Mouse (Mus musculus): ENCODE data around the gene Spin1.

GRCm38 (mm10) chr13:51106816-51107215 lies 6.1 kb downstream of the Spin1 start:
- TF ChIP-seq CTCF (IDR thresholded peaks at IDR 0.05; ENCODE audit: control insufficient read depth, insufficient read depth, low read length) (no peak), POLR2A (IDR thresholded peaks at IDR 0.05; ENCODE audit: borderline replicate concordance, control insufficient read depth, low read depth, low read length) (no peak)

Data from bone marrow, adult 2 months (tissue).